Mouse (Mus musculus) bone marrow, adult 2 months (tissue): Measurements from ENCODE around the gene Lsamp. TPM values are rescaled to one million over a fixed set of nuclear protein-coding genes. Genes with fewer than 3 reads are reported as not detected.

Source experiments
- H3K27ac ChIP-seq: fragments of 200-500 bp; 2 replicates; pipeline ENCODE4 v1.5.1; 2012; ENCODE audit warnings: low read depth, mild to moderate bottlenecking, control low read depth, inconsistent platforms, low read length; ENCODE audit not compliant: control insufficient read depth, poor library complexity, insufficient read depth
- H3K4me1 ChIP-seq: fragments of 200-500 bp; 2 replicates; pipeline ENCODE4 v1.6.1; 2011; ENCODE audit warnings: low read length; ENCODE audit not compliant: control insufficient read depth, insufficient read depth
- H3K4me3 ChIP-seq: fragments of 200-500 bp; replicated peaks from 2 replicates; pipeline ENCODE3; 2011; ENCODE audit warnings: mild to moderate bottlenecking, low read depth, low read length, control low read depth; ENCODE audit not compliant: control insufficient read depth
- CTCF ChIP-seq: fragments of 200-500 bp; IDR thresholded peaks from 2 replicates; pipeline ENCODE4 v1.5.1; 2011; ENCODE audit warnings: low read length, control low read depth; ENCODE audit not compliant: control insufficient read depth, insufficient read depth
- POLR2A ChIP-seq: fragments of 200-500 bp; IDR thresholded peaks from 2 replicates; pipeline ENCODE4 v1.6.1; 2011; ENCODE audit warnings: low read depth, mild to moderate bottlenecking, control low read depth, low read length, borderline replicate concordance; ENCODE audit not compliant: control insufficient read depth
- WGBS: fragments of 180-500 bp; shearing (Covaris S2); methylation state at CpG from one replicate; pipeline ENCODE4 v1.1.7; 2018; 5-methylcytosine and 5-hydroxymethylcytosine counted together
- polyA plus RNA-seq: library from polyadenylated mRNA; stranded (reverse); fragments of >200 nt; gene quantifications from 2 replicates; pipeline ENCODE4 v1.2.4, GENCODE M21; 2011; ENCODE audit warnings: low replicate concordance; ENCODE audit not compliant: missing spikeins, insufficient read depth, insufficient read length

Lsamp gene
- polyA plus RNA-seq, 1 experiment = not detected

DNA sequence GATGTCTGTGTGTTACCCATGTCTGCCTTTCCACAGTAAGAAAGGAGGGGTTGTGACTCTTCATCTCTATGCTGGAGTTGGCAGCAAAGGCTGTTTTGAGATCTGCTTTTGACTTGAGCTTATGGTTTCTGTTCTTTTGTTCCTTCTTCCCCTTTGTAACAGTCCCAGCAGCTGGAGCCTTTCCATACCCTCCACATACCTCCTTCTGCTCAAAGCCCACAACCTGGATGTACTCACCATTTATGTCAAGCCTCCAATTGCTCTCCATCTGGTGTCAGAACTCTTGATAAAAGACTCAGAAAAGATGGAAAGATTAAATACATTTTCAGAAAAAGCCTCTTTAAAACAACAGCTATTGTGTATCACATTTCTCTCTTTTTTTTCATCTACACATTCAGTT is 847.4 kb downstream of the Lsamp start:
- no peak for TF ChIP-seq CTCF
- no peak for TF ChIP-seq POLR2A
- Histone ChIP-seq H3K4me1 (no peaks in the 10 kb centered on the region), H3K4me3 (no peak overlapping the region), H3K27ac (no peak overlapping the region)

DNA sequence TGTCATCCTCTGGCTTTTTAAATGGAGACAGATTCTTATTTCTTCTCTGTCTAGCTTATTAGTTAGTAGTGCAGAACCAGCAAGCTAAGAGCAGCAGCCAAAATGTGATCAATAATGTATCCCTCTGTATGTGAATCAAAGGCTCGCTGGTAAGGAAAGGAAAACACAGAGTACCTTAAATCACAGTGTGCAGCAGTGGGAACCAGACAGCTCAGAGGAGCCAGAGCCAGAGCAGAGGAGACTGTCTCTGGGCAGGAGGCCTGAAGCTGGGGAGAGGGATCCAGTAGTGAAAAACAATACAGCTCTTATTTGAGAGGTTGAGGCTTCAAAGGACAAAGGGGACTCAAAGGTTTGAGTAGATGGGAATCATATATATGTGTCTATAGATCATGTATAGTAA is 857.6 kb downstream of the Lsamp start:
- TF ChIP-seq CTCF = no peak
- no peak for TF ChIP-seq POLR2A
- 78% methylated on average over 1 of the region's 1 CpGs for WGBS
- Histone ChIP-seq H3K4me3 (no peak overlapping the region), H3K27ac (no peak overlapping the region), H3K4me1 (no peaks in the 10 kb centered on the region)

- Histone ChIP-seq H3K4me1 (no peaks in the 10 kb centered on the region), H3K27ac (no peak overlapping the region), H3K4me3 (no peak overlapping the region)
- TF ChIP-seq POLR2A = no peak
- no peak for TF ChIP-seq CTCF
Measured at GRCm38 (mm10) chr16:40866733-40867132, 882.6 kb downstream of the Lsamp start.

DNA sequence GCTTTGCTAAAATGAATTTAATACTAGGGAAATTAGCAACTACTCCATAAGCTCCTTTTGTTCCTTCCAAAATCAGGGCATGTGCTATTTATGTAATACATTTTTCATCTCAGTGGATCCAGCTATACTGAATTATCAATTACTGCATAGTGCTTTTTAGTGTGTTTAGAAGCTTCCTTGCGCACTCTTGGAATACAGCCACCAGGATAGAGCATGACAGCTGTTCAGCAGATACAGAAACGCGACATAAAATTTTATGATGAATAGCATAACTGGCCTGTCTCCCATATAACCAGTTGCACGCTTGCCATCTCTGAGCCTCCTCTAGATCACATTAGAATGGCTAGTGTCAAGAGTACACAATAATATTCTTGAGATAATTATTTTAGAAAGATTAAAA is 894.1 kb downstream of the Lsamp start:
- Histone ChIP-seq H3K4me3 (no peak overlapping the region), H3K4me1 (no peaks in the 10 kb centered on the region), H3K27ac (no peak overlapping the region)
- WGBS = 85% methylated on average over 4 of the region's 4 CpGs
- TF ChIP-seq CTCF = no peak
- TF ChIP-seq POLR2A = no peak

- TF ChIP-seq CTCF = no peak
- no peak for TF ChIP-seq POLR2A
- Histone ChIP-seq H3K4me1 (no peaks in the 10 kb centered on the region), H3K4me3 (no peak overlapping the region), H3K27ac (no peak overlapping the region)
- 65% methylated on average over 5 of the region's 5 CpGs for WGBS
Measured at GRCm38 (mm10) chr16:40881942-40882341, 897.8 kb downstream of the Lsamp start.

DNA sequence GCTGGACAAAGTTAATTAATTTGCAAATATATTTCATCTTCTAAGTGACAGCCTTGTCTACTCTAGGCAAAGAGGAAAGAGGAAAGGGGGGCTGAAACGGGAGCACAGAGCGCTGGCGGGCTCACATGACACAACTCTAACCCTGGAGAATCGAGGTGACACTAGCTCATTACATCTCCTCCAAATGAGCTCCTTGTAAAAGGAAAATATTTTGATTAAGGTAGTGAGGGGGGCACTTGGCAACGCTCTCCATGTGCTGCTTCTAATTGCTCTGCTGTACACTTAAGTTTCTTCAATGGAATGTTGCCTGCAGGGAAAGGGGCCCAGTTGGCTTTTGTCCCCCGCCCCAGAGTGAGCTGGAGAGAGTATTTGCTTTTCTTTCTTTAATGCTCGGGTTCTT is 907.2 kb downstream of the Lsamp start:
- no peaks in the 10 kb centered on the region for H3K4me1 ChIP-seq
- WGBS = 57% methylated on average over 7 of the region's 7 CpGs
- H3K4me3 ChIP-seq = no peak overlapping the region
- no peak overlapping the region for H3K27ac ChIP-seq
- no peak for TF ChIP-seq POLR2A
- TF ChIP-seq CTCF = no peak

GRCm38 (mm10) chr16:40897768-40898327 is 913.7 kb downstream of the Lsamp start:
- TF ChIP-seq CTCF (no peak), POLR2A (no peak)
- Histone ChIP-seq H3K4me3 (no peak overlapping the region), H3K27ac (no peak overlapping the region), H3K4me1 (no peaks in the 10 kb centered on the region)
- 71% methylated on average over 4 of the region's 4 CpGs for WGBS

DNA sequence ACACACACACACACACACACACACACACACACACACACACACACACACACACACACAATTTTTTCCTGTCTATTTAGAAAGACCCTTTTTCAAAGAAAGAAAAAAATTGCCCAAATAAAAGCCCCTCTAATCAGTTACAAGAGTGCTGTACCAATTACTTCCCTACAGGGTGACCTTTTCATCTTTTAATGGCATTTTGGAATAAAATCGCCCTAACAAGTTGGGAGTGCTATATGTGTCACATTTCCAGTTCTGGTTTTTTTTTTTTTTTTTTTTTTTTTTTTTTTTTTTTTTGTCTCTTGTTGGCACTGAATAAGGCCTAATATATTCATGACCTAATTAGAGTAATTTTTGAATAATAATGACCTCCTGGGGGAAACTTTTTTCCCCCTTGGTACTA is 923.7 kb downstream of the Lsamp start:
- Histone ChIP-seq H3K4me1 (no peaks in the 10 kb centered on the region), H3K4me3 (no peak overlapping the region), H3K27ac (no peak overlapping the region)
- no peak for TF ChIP-seq POLR2A
- WGBS = 50% methylated on average over 1 of the region's 1 CpGs

- Histone ChIP-seq H3K4me1 (no peaks in the 10 kb centered on the region), H3K4me3 (no peak overlapping the region), H3K27ac (no peak overlapping the region)
- WGBS = 67% methylated on average over 2 of the region's 2 CpGs
- TF ChIP-seq CTCF (no peak), POLR2A (no peak)
Measured at GRCm38 (mm10) chr16:40914141-40914540, 930.0 kb downstream of the Lsamp start.

GRCm38 (mm10) chr16:40930596-40930995 is 946.4 kb downstream of the Lsamp start:
- no peak overlapping the region for H3K4me3 ChIP-seq
- no peak for TF ChIP-seq POLR2A
- no peak for TF ChIP-seq CTCF
- WGBS = 86% methylated on average over 4 of the region's 4 CpGs

More at GRCm38 (mm10) chr16:40930596-40930995, 946.4 kb downstream of the Lsamp start:
- Histone ChIP-seq H3K4me1 (no peaks in the 10 kb centered on the region), H3K27ac (no peak overlapping the region)
